Mouse (Mus musculus): ENCODE data around the gene Rbmx2. TPM values are rescaled to one million over a fixed set of nuclear protein-coding genes. Genes with fewer than 3 reads are reported as not detected.

The Rbmx2 gene
- polyA plus RNA-seq (2016; fragmentation: Nextera tagmentation; extraction: Ambion mirVana), result 21.1 and 22.1 TPM in 2 replicates

GRCm38 (mm10) chrX:48694864-48695371 is at the start of gene Rbmx2:
Gene Rbmx2, plus strand, starts transcription at chrX:48695004.
- peak within 1 kb of the TSS; percentile 54 for H3K4me2 ChIP-seq (replicated peaks)
- peaks cover 7% of the 10 kb centered on the region for H3K4me1 ChIP-seq
- H3K27ac ChIP-seq, result no peak within 1 kb of the TSS
- 21% methylated on average over 42 of the region's 42 CpGs for WGBS
- ATAC-seq (ENCODE audit: low FRiP score), result peak; percentile 97
- H3K27me3 ChIP-seq, result no peaks in the 10 kb centered on the region
- peak within 1 kb of the TSS; percentile 63 for H3K4me3 ChIP-seq
- peaks cover 11% of the 10 kb centered on the region for H3K36me3 ChIP-seq
- H3K9ac ChIP-seq, result peak within 1 kb of the TSS; percentile 53
- no peaks in the 10 kb centered on the region for H3K9me3 ChIP-seq (replicated peaks)

GRCm38 (mm10) chrX:48666807-48667206 is 28.0 kb upstream of the Rbmx2 start:
- Histone ChIP-seq H3K4me1 (no peaks in the 10 kb centered on the region), H3K4me2 (replicated peaks) (no peak overlapping the region), H3K4me3 (no peak overlapping the region), H3K9me3 (replicated peaks) (no peaks in the 10 kb centered on the region), H3K27ac (no peak overlapping the region), H3K36me3 (no peaks in the 10 kb centered on the region), H3K9ac (no peak overlapping the region), H3K27me3 (no peaks in the 10 kb centered on the region)
- ATAC-seq (ENCODE audit: low FRiP score), result no peak
- WGBS, result 22% methylated on average over 6 of the region's 6 CpGs

- WGBS, result 68% methylated on average over 3 of the region's 3 CpGs
These were observed 25.2 kb upstream of the Rbmx2 start for GRCm38 (mm10) chrX:48669588-48669987.

GRCm38 (mm10) chrX:48671714-48672113 is 23.1 kb upstream of the Rbmx2 start:
- no peak overlapping the region for H3K4me2 ChIP-seq (replicated peaks)
- no peaks in the 10 kb centered on the region for H3K9me3 ChIP-seq (replicated peaks)
- no peaks in the 10 kb centered on the region for H3K4me1 ChIP-seq
- H3K27me3 ChIP-seq, result no peaks in the 10 kb centered on the region
- no peaks in the 10 kb centered on the region for H3K36me3 ChIP-seq
- WGBS, result 78% methylated on average over 3 of the region's 3 CpGs
- no peak overlapping the region for H3K9ac ChIP-seq
- H3K4me3 ChIP-seq, result no peak overlapping the region
- ATAC-seq (ENCODE audit: low FRiP score), result no peak
- H3K27ac ChIP-seq, result no peak overlapping the region

More at GRCm38 (mm10) chrX:48669588-48669987, 25.2 kb upstream of the Rbmx2 start:
- Histone ChIP-seq H3K27me3 (no peaks in the 10 kb centered on the region), H3K27ac (no peak overlapping the region), H3K9me3 (replicated peaks) (no peaks in the 10 kb centered on the region), H3K4me3 (no peak overlapping the region), H3K4me2 (replicated peaks) (no peak overlapping the region), H3K36me3 (no peaks in the 10 kb centered on the region), H3K9ac (no peak overlapping the region), H3K4me1 (no peaks in the 10 kb centered on the region)
- ATAC-seq (ENCODE audit: low FRiP score), result no peak

DNA sequence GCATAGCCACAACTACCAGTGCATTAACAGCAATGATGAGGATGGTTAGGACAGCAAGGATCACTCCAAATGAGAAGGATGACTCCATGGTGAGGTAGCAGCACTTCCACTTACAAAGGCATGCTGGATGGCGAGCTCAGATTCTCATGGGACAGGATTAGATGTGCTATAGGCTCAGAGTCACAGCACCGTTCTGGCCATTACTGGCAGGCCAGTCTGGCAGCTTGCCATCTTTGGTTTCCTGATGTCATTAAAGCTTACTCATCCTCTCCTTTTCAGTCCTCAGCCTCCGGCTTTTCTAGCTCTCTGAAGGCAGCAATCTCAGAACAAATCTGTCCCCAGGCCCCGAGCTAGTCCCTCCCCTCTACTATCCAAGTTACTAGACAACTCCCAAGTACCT is 20.6 kb upstream of the Rbmx2 start, which contains the start of gene Gpr119:
TSS of gene Gpr119 (minus strand) at position 308 of the 400 bp plus-strand sequence.
- no peaks in the 10 kb centered on the region for H3K36me3 ChIP-seq
- no peak for ATAC-seq (ENCODE audit: low FRiP score)
- no peaks in the 10 kb centered on the region for H3K4me1 ChIP-seq
- WGBS, result 70% methylated on average over 4 of the region's 4 CpGs
- no peak within 1 kb of the TSS for H3K4me3 ChIP-seq
- no peaks in the 10 kb centered on the region for H3K9me3 ChIP-seq (replicated peaks)
- no peak within 1 kb of the TSS for H3K9ac ChIP-seq
- H3K27ac ChIP-seq, result no peak within 1 kb of the TSS
- H3K27me3 ChIP-seq, result no peaks in the 10 kb centered on the region
- H3K4me2 ChIP-seq (replicated peaks), result no peak within 1 kb of the TSS

GRCm38 (mm10) chrX:48683451-48683850 is 11.4 kb upstream of the Rbmx2 start:
- no peaks in the 10 kb centered on the region for H3K4me1 ChIP-seq
- H3K9ac ChIP-seq, result no peak overlapping the region
- H3K4me2 ChIP-seq (replicated peaks), result no peak overlapping the region
- WGBS, result 25% methylated on average over 3 of the region's 3 CpGs
- no peak overlapping the region for H3K27ac ChIP-seq
- H3K27me3 ChIP-seq, result no peaks in the 10 kb centered on the region
- ATAC-seq (ENCODE audit: low FRiP score), result no peak
- H3K4me3 ChIP-seq, result no peak overlapping the region
- H3K9me3 ChIP-seq (replicated peaks), result no peaks in the 10 kb centered on the region
- no peaks in the 10 kb centered on the region for H3K36me3 ChIP-seq

- no peak overlapping the region for H3K4me2 ChIP-seq (replicated peaks)
- H3K4me1 ChIP-seq, result no peaks in the 10 kb centered on the region
- no peaks in the 10 kb centered on the region for H3K9me3 ChIP-seq (replicated peaks)
- no peaks in the 10 kb centered on the region for H3K36me3 ChIP-seq
- H3K9ac ChIP-seq, result no peak overlapping the region
- ATAC-seq (ENCODE audit: low FRiP score), result no peak
- no peak overlapping the region for H3K4me3 ChIP-seq
- no peak overlapping the region for H3K27ac ChIP-seq
- 64% methylated on average over 5 of the region's 5 CpGs for WGBS
- no peaks in the 10 kb centered on the region for H3K27me3 ChIP-seq
These were observed 10.9 kb upstream of the Rbmx2 start for GRCm38 (mm10) chrX:48683857-48684256.

DNA sequence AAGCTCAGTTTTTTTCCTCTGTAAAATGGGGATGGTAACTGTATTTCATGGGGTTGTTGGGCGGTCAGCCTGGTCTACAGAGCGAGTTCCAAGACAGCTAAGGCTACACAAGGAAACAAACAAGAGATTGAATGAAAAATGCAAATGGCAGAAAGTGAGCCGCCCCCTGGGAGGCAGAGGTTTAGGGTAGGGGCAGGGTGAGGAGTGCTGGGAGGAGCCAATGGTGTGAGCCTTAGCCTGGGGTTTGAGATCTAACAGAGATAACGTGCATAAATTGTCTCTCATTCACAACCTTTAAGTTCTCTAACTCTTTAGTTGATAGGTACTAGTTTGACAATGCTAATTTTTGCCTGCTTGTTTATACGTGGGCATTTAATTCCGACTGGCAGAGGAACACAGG is 344 bp upstream of the Rbmx2 start:
- no peak overlapping the region; the same call in 1 of the 2 replicates for H3K9ac ChIP-seq
- no peaks in the 10 kb centered on the region for H3K9me3 ChIP-seq (replicated peaks)
- no peaks in the 10 kb centered on the region for H3K27me3 ChIP-seq
- peak overlapping the region; percentile 51 for H3K4me2 ChIP-seq (replicated peaks)
- peaks cover 7% of the 10 kb centered on the region for H3K4me1 ChIP-seq
- WGBS, result 12% methylated on average over 6 of the region's 6 CpGs
- ATAC-seq (ENCODE audit: low FRiP score), result peak; percentile 89
- H3K36me3 ChIP-seq, result peaks cover 11% of the 10 kb centered on the region
- H3K4me3 ChIP-seq, result peak overlapping the region; percentile 63
- no peak overlapping the region for H3K27ac ChIP-seq

DNA sequence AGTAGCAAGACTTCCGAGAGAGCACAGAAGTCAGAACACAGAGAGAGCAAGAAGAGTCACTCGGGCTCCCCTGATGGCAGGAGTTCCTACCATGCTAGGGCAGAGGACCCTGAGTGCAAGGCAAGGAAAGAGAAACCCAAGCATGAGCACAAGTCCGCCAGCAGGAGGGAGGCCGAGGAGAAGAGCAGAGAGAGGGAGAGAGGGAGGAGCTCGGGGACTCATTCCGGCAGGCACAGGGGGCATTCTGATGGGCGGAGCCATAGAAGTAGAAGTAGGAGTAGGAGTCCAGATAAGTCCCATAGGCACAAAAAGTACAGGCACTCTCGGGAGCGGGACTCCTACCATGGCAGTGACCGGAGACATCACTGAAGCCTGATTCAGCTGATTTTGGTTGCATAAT is 14.9 kb downstream of the Rbmx2 start:
- no peak overlapping the region for H3K4me3 ChIP-seq
- no peaks in the 10 kb centered on the region for H3K27me3 ChIP-seq
- H3K4me2 ChIP-seq (replicated peaks), result no peak overlapping the region
- WGBS, result 89% methylated on average over 10 of the region's 10 CpGs
- H3K36me3 ChIP-seq, result 0 out of 2 replicates have a peak, but pooled peaks cover 4% of the 10 kb centered on the region
- no peak overlapping the region for H3K27ac ChIP-seq
- ATAC-seq (ENCODE audit: low FRiP score), result no peak
- no peaks in the 10 kb centered on the region for H3K4me1 ChIP-seq
- H3K9me3 ChIP-seq (replicated peaks), result no peaks in the 10 kb centered on the region
- no peak overlapping the region for H3K9ac ChIP-seq

DNA sequence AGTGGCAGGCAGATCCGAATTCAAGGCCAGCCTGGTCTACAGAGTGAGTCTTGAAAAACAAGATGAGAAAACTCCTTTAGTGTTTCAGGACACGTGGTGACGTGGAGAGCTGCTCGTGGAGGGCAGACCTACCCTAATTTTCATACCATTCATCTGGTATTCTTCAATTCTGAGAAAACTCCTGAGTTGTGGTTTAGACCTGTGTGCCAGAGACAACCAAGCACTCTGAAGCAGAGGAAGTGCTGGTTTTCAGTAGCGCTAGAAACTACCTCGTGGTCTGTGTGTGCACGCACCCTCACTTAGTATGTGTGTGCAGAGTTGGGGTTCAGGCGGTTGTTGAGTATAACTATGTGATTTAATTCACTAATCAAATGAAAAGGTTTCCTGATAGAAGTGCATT is 18.0 kb downstream of the Rbmx2 start:
- Histone ChIP-seq H3K4me1 (no peaks in the 10 kb centered on the region), H3K27ac (no peak overlapping the region), H3K4me3 (no peak overlapping the region), H3K27me3 (no peaks in the 10 kb centered on the region), H3K9ac (no peak overlapping the region), H3K4me2 (replicated peaks) (no peak overlapping the region), H3K36me3 (0 out of 2 replicates have a peak, but pooled peaks cover 4% of the 10 kb centered on the region), H3K9me3 (replicated peaks) (no peaks in the 10 kb centered on the region)
- 93% methylated on average over 8 of the region's 8 CpGs for WGBS
- ATAC-seq (ENCODE audit: low FRiP score), result no peak

- Histone ChIP-seq H3K4me1 (no peaks in the 10 kb centered on the region), H3K9me3 (replicated peaks) (no peaks in the 10 kb centered on the region), H3K9ac (no peak overlapping the region), H3K4me3 (no peak overlapping the region), H3K27ac (no peak overlapping the region), H3K4me2 (replicated peaks) (no peak overlapping the region), H3K27me3 (no peaks in the 10 kb centered on the region), H3K36me3 (no peaks in the 10 kb centered on the region)
- WGBS, result 85% methylated on average over 2 of the region's 2 CpGs
- ATAC-seq (ENCODE audit: low FRiP score), result no peak
These were observed 60.0 kb downstream of the Rbmx2 start for GRCm38 (mm10) chrX:48754710-48755283.
